Mouse (Mus musculus): Measurements from ENCODE around the gene Pitpnm3. TPM values are rescaled to one million over a fixed set of nuclear protein-coding genes. Genes with fewer than 3 reads are reported as not detected.

Pitpnm3 gene
- polyA plus RNA-seq, 1 experiment from 2014 or later, result 0.39 TPM

DNA sequence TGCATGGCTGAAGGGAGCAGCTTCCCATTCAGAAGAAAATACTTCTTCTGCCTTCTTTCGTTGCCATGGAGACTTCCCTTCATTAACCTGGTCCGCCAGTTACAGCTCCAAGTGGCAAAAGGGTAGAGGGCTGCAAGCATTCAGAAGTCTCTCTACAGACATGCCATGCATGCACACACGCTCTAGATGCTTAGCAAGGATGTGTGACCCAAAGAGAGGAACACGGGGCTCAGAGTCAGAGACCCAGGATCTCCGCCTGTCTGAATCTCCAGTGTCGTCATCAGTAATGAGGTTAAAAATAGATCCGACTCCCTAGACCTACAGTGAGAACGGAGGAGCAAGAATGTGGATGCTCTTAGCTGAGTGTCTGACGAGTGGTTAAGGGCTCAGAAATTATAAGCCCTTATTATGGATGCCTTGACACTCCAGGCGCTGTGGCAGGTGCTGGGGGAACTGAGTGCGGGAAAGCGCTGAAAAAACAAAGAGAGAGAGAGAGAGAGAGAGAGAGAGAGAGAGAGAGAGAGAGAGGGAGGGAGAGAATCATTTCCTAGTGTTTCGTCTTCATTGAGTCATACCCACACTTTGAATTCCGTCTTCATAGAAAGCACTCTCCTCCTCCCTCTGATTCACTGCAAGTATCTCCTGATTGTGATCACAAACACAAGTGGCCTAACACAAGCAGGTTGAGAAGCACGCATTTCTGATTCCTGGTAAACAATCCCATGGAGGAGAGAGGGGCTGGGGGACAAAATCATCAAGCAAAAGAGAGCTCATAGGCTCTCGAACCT is 95.8 kb downstream of the Pitpnm3 start:
- Histone ChIP-seq H3K9me3 (ENCODE audit: control insufficient read depth, low read length) (no peaks in the 10 kb centered on the region), H3K9ac (ENCODE audit: low read length) (peak overlapping the region; percentile 38), H3K27me3 (ENCODE audit: control insufficient read depth, insufficient read depth, low read length) (no peaks in the 10 kb centered on the region), H3K4me2 (ENCODE audit: low read length) (peak overlapping the region; percentile 51), H3K4me3 (ENCODE audit: control insufficient read depth in 1 of 2, insufficient read depth in 1 of 2, low read depth in 1 of 2, low read length in 2 of 2) (no peak overlapping the region), H3K36me3 (ENCODE audit: control insufficient read depth, insufficient read depth, low read length) (peaks cover 1% of the 10 kb centered on the region; the same call in 1 of the 2 replicates), H3K4me1 (ENCODE audit: control insufficient read depth in 2 of 2, insufficient read depth in 2 of 2, low read length in 2 of 2) (peaks cover 31 to 49% of the 10 kb centered on the region in 2 experiments), H3K27ac (replicated peaks in 1 of 2; ENCODE audit: control insufficient read depth in 1 of 2, insufficient read depth in 1 of 2, low read depth in 2 of 2, low read length in 2 of 2) (0 out of 4 replicates have a peak overlapping the region, but pooled peaks of 1 of the 2 experiments have one; percentile 19)
- WGBS, result 22% methylated on average over 16 of the region's 16 CpGs
- no peak for ATAC-seq (ENCODE audit: insufficient number of reproducible peaks, insufficient read depth, low FRiP score, low read depth)

DNA sequence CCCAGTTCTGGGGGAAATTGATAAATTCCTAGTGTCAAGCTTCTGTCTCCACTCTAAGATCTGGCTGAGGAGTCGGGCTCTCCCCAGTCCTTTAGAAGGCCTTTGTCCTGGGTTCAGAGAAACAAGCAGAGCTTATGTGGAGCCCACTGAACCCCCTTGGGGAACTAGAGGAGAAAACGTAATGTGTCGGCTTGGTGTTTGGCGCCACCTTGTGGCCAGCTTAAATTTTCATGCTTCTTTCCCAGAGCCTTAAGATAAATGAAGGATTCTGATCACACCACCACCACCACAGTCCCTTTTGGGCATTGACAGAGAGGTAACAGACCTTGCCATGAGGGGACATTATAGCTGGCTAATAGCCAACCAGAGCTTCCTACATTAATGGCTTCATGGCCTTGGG is 97.6 kb downstream of the Pitpnm3 start:
- Histone ChIP-seq H3K4me1 (ENCODE audit: control insufficient read depth in 2 of 2, insufficient read depth in 2 of 2, low read length in 2 of 2) (peaks cover 21 to 40% of the 10 kb centered on the region in 2 experiments), H3K4me2 (ENCODE audit: low read length) (no peak overlapping the region), H3K9ac (ENCODE audit: low read length) (no peak overlapping the region), H3K27ac (replicated peaks in 1 of 2; ENCODE audit: control insufficient read depth in 1 of 2, insufficient read depth in 1 of 2, low read depth in 2 of 2, low read length in 2 of 2) (no peak overlapping the region), H3K36me3 (ENCODE audit: control insufficient read depth, insufficient read depth, low read length) (no peaks in the 10 kb centered on the region), H3K27me3 (ENCODE audit: control insufficient read depth, insufficient read depth, low read length) (no peaks in the 10 kb centered on the region), H3K4me3 (ENCODE audit: control insufficient read depth in 1 of 2, insufficient read depth in 1 of 2, low read depth in 1 of 2, low read length in 2 of 2) (no peak overlapping the region), H3K9me3 (ENCODE audit: control insufficient read depth, low read length) (no peaks in the 10 kb centered on the region)
- ATAC-seq (ENCODE audit: insufficient number of reproducible peaks, insufficient read depth, low FRiP score, low read depth), result no peak
- 5% methylated on average over 4 of the region's 4 CpGs for WGBS

GRCm38 (mm10) chr11:72037409-72037808 is 98.2 kb downstream of the Pitpnm3 start, which contains the start of gene Aipl1:
Aipl1 (minus strand) TSS chr11:72037509.
- no peak within 1 kb of the TSS for H3K4me2 ChIP-seq (ENCODE audit: low read length)
- no peaks in the 10 kb centered on the region for H3K9me3 ChIP-seq (ENCODE audit: control insufficient read depth, low read length)
- H3K4me1 ChIP-seq (ENCODE audit: control insufficient read depth in 2 of 2, insufficient read depth in 2 of 2, low read length in 2 of 2), result peaks cover 16 to 36% of the 10 kb centered on the region in 2 experiments
- H3K4me3 ChIP-seq (ENCODE audit: control insufficient read depth in 1 of 2, insufficient read depth in 1 of 2, low read depth in 1 of 2, low read length in 2 of 2), result no peak within 1 kb of the TSS
- H3K36me3 ChIP-seq (ENCODE audit: control insufficient read depth, insufficient read depth, low read length), result no peaks in the 10 kb centered on the region
- 58% methylated on average over 4 of the region's 4 CpGs for WGBS
- H3K9ac ChIP-seq (ENCODE audit: low read length), result no peak within 1 kb of the TSS
- no peak within 1 kb of the TSS for H3K27ac ChIP-seq (replicated peaks in 1 of 2; ENCODE audit: control insufficient read depth in 1 of 2, insufficient read depth in 1 of 2, low read depth in 2 of 2, low read length in 2 of 2)
- no peaks in the 10 kb centered on the region for H3K27me3 ChIP-seq (ENCODE audit: control insufficient read depth, insufficient read depth, low read length)
- no peak for ATAC-seq (ENCODE audit: insufficient number of reproducible peaks, insufficient read depth, low FRiP score, low read depth)

DNA sequence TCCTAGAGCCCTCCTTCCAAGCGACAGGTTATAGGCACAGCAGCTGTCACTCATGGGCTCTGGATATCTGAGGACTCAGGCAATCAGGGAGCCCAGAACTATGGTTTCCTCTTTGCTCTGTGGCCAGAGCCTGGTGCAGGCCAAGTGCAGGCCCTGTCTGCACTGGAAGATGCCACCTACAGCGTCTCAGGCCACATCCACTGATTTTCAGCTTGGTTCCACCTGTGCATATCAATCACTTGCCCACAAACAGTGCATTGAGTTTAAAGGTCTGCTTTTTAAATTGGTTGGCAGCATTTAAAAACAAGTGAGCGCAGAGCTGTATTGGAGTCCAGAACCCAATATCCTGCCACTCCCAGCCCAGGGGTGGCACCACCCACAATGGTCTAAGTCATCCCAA is 103.0 kb downstream of the Pitpnm3 start:
- peaks cover 6% of the 10 kb centered on the region for H3K27me3 ChIP-seq (ENCODE audit: control insufficient read depth, insufficient read depth, low read length)
- no peak for ATAC-seq (ENCODE audit: insufficient number of reproducible peaks, insufficient read depth, low FRiP score, low read depth)
- WGBS, result 86% methylated on average over 3 of the region's 3 CpGs

DNA sequence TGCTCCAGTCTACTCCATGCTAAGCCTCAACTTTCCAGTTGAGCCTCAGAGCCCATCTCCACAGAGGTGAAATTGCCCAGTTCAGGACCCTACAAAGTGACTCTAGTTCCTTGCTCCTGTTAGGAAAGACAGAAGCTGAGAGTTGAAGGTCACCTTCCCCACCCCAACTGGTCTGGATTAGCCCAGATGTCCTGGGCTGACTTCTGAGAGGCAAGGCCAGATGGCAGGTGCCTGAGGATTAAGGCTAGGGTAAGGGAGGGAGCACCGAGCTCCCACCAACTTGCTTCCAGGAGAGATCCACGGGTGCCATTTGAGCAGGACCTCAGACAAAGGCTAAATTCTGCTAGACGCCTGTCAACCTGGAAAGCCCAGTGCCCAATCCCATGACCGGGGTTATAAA is 103.5 kb downstream of the Pitpnm3 start:
- Histone ChIP-seq H3K4me2 (ENCODE audit: low read length) (no peak overlapping the region), H3K27ac (replicated peaks in 1 of 2; ENCODE audit: control insufficient read depth in 1 of 2, insufficient read depth in 1 of 2, low read depth in 2 of 2, low read length in 2 of 2) (no peak overlapping the region), H3K36me3 (ENCODE audit: control insufficient read depth, insufficient read depth, low read length) (no peaks in the 10 kb centered on the region), H3K9ac (ENCODE audit: low read length) (no peak overlapping the region; the same call in 1 of the 2 replicates), H3K27me3 (ENCODE audit: control insufficient read depth, insufficient read depth, low read length) (peaks cover 6% of the 10 kb centered on the region), H3K4me1 (ENCODE audit: control insufficient read depth in 2 of 2, insufficient read depth in 2 of 2, low read length in 2 of 2) (peaks cover 17 to 24% of the 10 kb centered on the region in 2 experiments), H3K9me3 (ENCODE audit: control insufficient read depth, low read length) (no peaks in the 10 kb centered on the region), H3K4me3 (ENCODE audit: control insufficient read depth in 1 of 2, insufficient read depth in 1 of 2, low read depth in 1 of 2, low read length in 2 of 2) (no peak overlapping the region)
- 53% methylated on average over 4 of the region's 4 CpGs for WGBS
- ATAC-seq (ENCODE audit: insufficient number of reproducible peaks, insufficient read depth, low FRiP score, low read depth), result no peak

More for the DNA sequence above, 103.0 kb downstream of the Pitpnm3 start:
- Histone ChIP-seq H3K9ac (ENCODE audit: low read length) (no peak overlapping the region), H3K4me1 (ENCODE audit: control insufficient read depth in 2 of 2, insufficient read depth in 2 of 2, low read length in 2 of 2) (peaks cover 17 to 24% of the 10 kb centered on the region in 2 experiments), H3K27ac (replicated peaks in 1 of 2; ENCODE audit: control insufficient read depth in 1 of 2, insufficient read depth in 1 of 2, low read depth in 2 of 2, low read length in 2 of 2) (no peak overlapping the region), H3K9me3 (ENCODE audit: control insufficient read depth, low read length) (no peaks in the 10 kb centered on the region), H3K4me2 (ENCODE audit: low read length) (no peak overlapping the region), H3K4me3 (ENCODE audit: control insufficient read depth in 1 of 2, insufficient read depth in 1 of 2, low read depth in 1 of 2, low read length in 2 of 2) (no peak overlapping the region), H3K36me3 (ENCODE audit: control insufficient read depth, insufficient read depth, low read length) (no peaks in the 10 kb centered on the region)

DNA sequence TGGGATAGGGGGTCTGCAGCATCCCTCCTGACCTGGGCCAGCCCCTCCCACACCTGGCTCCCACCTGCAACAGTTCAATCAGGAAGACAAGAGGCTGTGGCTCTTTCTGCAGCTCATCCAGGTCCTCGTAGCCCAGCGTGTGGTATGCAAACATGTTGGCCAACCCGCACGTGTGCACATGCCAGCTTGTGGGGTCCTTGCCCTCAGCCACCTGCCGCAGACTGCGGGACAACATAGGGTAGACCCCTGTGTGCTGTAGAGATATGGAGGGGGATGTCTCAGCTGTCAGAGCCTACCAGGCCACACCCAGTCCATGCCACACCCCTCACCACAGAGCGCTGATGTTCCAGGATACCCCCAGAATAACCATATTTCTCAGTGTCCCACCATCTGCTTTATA is 104.2 kb downstream of the Pitpnm3 start:
- Histone ChIP-seq H3K4me3 (ENCODE audit: control insufficient read depth in 1 of 2, insufficient read depth in 1 of 2, low read depth in 1 of 2, low read length in 2 of 2) (no peak overlapping the region), H3K27ac (replicated peaks in 1 of 2; ENCODE audit: control insufficient read depth in 1 of 2, insufficient read depth in 1 of 2, low read depth in 2 of 2, low read length in 2 of 2) (no peak overlapping the region), H3K4me2 (ENCODE audit: low read length) (no peak overlapping the region), H3K9me3 (ENCODE audit: control insufficient read depth, low read length) (no peaks in the 10 kb centered on the region), H3K36me3 (ENCODE audit: control insufficient read depth, insufficient read depth, low read length) (no peaks in the 10 kb centered on the region), H3K27me3 (ENCODE audit: control insufficient read depth, insufficient read depth, low read length) (peaks cover 6% of the 10 kb centered on the region), H3K9ac (ENCODE audit: low read length) (no peak overlapping the region), H3K4me1 (ENCODE audit: control insufficient read depth in 2 of 2, insufficient read depth in 2 of 2, low read length in 2 of 2) (peaks cover 17 to 24% of the 10 kb centered on the region in 2 experiments)
- 51% methylated on average over 7 of the region's 7 CpGs for WGBS
- ATAC-seq (ENCODE audit: insufficient number of reproducible peaks, insufficient read depth, low FRiP score, low read depth), result no peak

GRCm38 (mm10) chr11:72029143-72029542 is 106.4 kb downstream of the Pitpnm3 start:
- ATAC-seq (ENCODE audit: insufficient number of reproducible peaks, insufficient read depth, low FRiP score, low read depth), result no peak
- H3K9ac ChIP-seq (ENCODE audit: low read length), result no peak overlapping the region
- 16% methylated on average over 23 of the region's 23 CpGs for WGBS
- H3K4me2 ChIP-seq (ENCODE audit: low read length), result peak overlapping the region; percentile 31; the same call in 1 of the 2 replicates
- H3K9me3 ChIP-seq (ENCODE audit: control insufficient read depth, low read length), result no peaks in the 10 kb centered on the region
- H3K4me3 ChIP-seq (ENCODE audit: control insufficient read depth in 1 of 2, insufficient read depth in 1 of 2, low read depth in 1 of 2, low read length in 2 of 2), result no peak overlapping the region
- H3K27ac ChIP-seq (replicated peaks in 1 of 2; ENCODE audit: control insufficient read depth in 1 of 2, insufficient read depth in 1 of 2, low read depth in 2 of 2, low read length in 2 of 2), result no peak overlapping the region
- H3K27me3 ChIP-seq (ENCODE audit: control insufficient read depth, insufficient read depth, low read length), result peaks cover 6% of the 10 kb centered on the region
- H3K4me1 ChIP-seq (ENCODE audit: control insufficient read depth in 2 of 2, insufficient read depth in 2 of 2, low read length in 2 of 2), result peaks cover 11% of the 10 kb centered on the region in 2 experiments
- H3K36me3 ChIP-seq (ENCODE audit: control insufficient read depth, insufficient read depth, low read length), result no peaks in the 10 kb centered on the region

All from heart, embryonic 14.5 days (tissue).